Mouse (Mus musculus): Measurements from ENCODE around the gene Tmem11. TPM values are rescaled to one million over a fixed set of nuclear protein-coding genes. Genes with fewer than 3 reads are reported as not detected.

Gene Tmem11
- polyA plus RNA-seq, 1 experiment from 2014 or later, result 48.4 TPM

DNA sequence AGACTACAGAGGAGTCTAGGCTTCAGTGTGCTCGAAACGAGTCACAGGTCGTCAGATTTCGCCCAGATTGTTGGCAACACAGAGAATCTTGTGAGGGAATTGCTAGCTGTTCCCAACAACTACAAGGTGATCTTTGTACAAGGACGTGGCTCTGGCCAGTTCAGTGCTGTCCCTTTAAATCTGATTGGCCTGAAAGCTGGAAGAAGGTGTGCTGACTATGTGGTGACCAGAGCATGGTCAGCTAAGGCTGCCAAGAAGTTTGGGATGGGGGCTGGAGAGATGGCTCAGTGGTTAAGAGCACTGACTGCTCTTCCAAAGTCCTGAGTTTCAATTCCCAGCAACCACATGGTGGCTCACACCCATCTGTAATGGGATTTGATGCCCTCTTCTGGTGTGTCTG lies 62.7 kb downstream of the Tmem11 start:
- no peak overlapping the region for H3K27ac ChIP-seq (ENCODE audit: low read length)
- WGBS, result 57% methylated on average over 5 of the region's 5 CpGs
- H3K9ac ChIP-seq (replicated peaks; ENCODE audit: low read depth), result no peak overlapping the region
- no peaks in the 10 kb centered on the region for H3K9me3 ChIP-seq (ENCODE audit: low read length)
- no peaks in the 10 kb centered on the region for H3K27me3 ChIP-seq (replicated peaks; ENCODE audit: insufficient read depth, low read length)
- H3K4me2 ChIP-seq (replicated peaks; ENCODE audit: low read depth, low read length), result no peak overlapping the region
- no peak for DNase-seq (ENCODE audit: low spot score)
- H3K4me3 ChIP-seq (ENCODE audit: low read depth, low read length), result no peak overlapping the region
- ATAC-seq, result no peak
- no peaks in the 10 kb centered on the region for H3K4me1 ChIP-seq (ENCODE audit: insufficient read depth, low read depth, low read length)
- no peaks in the 10 kb centered on the region for H3K36me3 ChIP-seq (ENCODE audit: insufficient read depth, low read length)
- TF ChIP-seq CTCF (IDR thresholded peaks at IDR 0.05), result no peak
- no peak for TF ChIP-seq EP300 (IDR thresholded peaks at IDR 0.05)

Other genes starting within 250 kb of the Tmem11 start
- 22.7 and 22.9 TPM in 2 replicates for gene Llgl1, start 179.5 kb downstream of the Tmem11 start, polyA plus RNA-seq (2015; fragmentation: Nextera tagmentation; extraction: Ambion mirVana)
- 72.4 and 77.3 TPM in 2 replicates for gene Flii, start 152.0 kb downstream of the Tmem11 start, polyA plus RNA-seq (2015; fragmentation: Nextera tagmentation; extraction: Ambion mirVana)
- gene Mief2, start 150.9 kb downstream of the Tmem11 start, polyA plus RNA-seq (2015; fragmentation: Nextera tagmentation; extraction: Ambion mirVana), result 14.5 and 15.2 TPM in 2 replicates
- gene Top3a, start 101.9 kb downstream of the Tmem11 start, polyA plus RNA-seq (2015; fragmentation: Nextera tagmentation; extraction: Ambion mirVana), result 6.1 and 6.7 TPM in 2 replicates
- gene Smcr8, start 101.7 kb downstream of the Tmem11 start, polyA plus RNA-seq (2015; fragmentation: Nextera tagmentation; extraction: Ambion mirVana), result 2.5 and 3.0 TPM in 2 replicates
- 14.4 and 18.4 TPM in 2 replicates for gene Shmt1, start 67.6 kb downstream of the Tmem11 start, polyA plus RNA-seq (2015; fragmentation: Nextera tagmentation; extraction: Ambion mirVana)
- gene Dhrs7b, start 48.6 kb downstream of the Tmem11 start, polyA plus RNA-seq (2015; fragmentation: Nextera tagmentation; extraction: Ambion mirVana), result 24.2 and 28.7 TPM in 2 replicates
- 17.0 and 19.1 TPM in 2 replicates for gene Natd1, start 35.5 kb upstream of the Tmem11 start, polyA plus RNA-seq (2015; fragmentation: Nextera tagmentation; extraction: Ambion mirVana)
- 97.1 and 106 TPM in 2 replicates for gene Map2k3, start 52.8 kb upstream of the Tmem11 start, polyA plus RNA-seq (2015; fragmentation: Nextera tagmentation; extraction: Ambion mirVana)
- gene Kcnj12, start 143.3 kb upstream of the Tmem11 start, polyA plus RNA-seq (2015; fragmentation: Nextera tagmentation; extraction: Ambion mirVana), result 0.33 and 0.61 TPM in 2 replicates
- gene Tnfrsf13b, start 247.5 kb upstream of the Tmem11 start, polyA plus RNA-seq (2015; fragmentation: Nextera tagmentation; extraction: Ambion mirVana), result 8.5 and 10.8 TPM in 2 replicates

Data from lung, postnatal 0 days (tissue).